Mouse (Mus musculus) adrenal gland, postnatal 4 days (tissue): ENCODE results near the gene Agps. TPM values are rescaled to one million over a fixed set of nuclear protein-coding genes. Genes with fewer than 3 reads are reported as not detected.
"Not testable (repeated sequence)": the region's sequence is repeated elsewhere in the genome, so short reads cannot be mapped to it uniquely, and the experiment has no call there.

Experiments used
- DNase-seq, 2 experiments: peaks; one replicate each; pipeline ENCODE4 v3.0.0; 2021 to 2022; ENCODE audit warnings: low spot score in 2 of 2, mixed read lengths in 2 of 2
- total RNA-seq, 2 experiments: library from RNA; stranded (reverse); gene quantifications; 2 replicates each; pipeline ENCODE4 v1.2.3; 2021

Agps gene
- total RNA-seq, 2 experiments from 2014 or later: 39.0 to 52.5 TPM

- no peak for DNase-seq
Measured at GRCm38 (mm10) chr2:75929141-75929540, 97.2 kb downstream of the Agps start.

- no peak for DNase-seq
Measured at GRCm38 (mm10) chr2:75929786-75930444, 97.9 kb downstream of the Agps start.

DNA sequence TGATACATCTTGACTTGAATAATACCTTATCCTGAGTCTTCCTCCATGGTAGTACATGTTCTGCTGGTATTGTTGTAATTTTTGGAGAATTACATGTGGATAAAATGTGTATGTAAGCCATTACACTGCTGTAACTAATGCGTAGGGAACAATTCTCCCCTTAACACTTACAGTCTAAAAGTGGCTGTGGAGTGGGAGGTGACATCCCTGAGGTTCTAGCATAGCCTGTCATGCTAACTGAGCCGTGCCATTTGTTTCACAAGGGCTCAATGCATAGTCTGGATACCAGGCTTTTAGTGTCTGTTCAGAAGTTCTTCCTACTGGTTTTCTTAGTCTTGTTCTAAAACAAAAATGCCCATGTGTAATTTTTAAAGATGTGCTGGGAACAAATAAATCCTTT lies 99.0 kb downstream of the Agps start:
- no peak for DNase-seq

DNA sequence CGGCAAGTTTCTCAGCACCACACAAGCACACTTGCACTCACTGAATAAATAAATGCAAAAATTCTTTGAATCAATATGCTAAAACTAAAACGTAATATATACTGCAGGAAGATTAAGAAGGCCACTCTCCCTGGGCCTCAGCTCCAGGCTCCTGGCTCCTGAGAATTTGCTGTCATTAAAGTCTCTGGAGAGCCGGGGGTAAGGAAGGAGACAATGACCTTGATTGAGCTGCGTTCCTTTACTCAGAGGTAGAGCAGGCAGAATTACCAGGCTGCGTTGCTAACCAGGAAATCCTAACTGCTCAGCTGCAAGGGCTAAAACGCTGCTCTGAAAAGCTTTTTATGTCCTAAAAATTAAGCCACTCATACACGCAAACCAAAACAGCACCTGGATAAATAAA lies 101.6 kb downstream of the Agps start:
- DNase-seq: no peak

DNA sequence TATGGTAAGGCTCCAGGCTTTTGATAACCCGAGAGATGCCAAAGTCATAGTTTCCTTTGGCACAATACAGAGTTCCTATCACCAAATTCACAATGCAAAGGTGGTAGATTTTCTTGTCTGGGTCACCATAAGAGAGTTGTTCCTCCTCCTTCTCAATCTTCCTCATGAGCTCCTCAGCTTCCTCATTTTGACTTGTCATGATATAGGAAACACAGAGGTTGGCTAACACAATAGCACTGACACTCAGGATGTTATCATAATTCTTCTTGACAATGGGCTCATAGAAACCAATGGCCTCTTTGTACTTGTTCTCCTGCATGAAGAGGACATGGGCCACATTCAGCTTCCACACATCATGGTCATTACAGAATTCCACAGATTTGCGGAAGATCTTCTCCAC lies 104.7 kb downstream of the Agps start:
- DNase-seq: not testable (repeated sequence)

- not testable (repeated sequence) for DNase-seq
Measured at GRCm38 (mm10) chr2:75937520-75938116, 105.6 kb downstream of the Agps start.

GRCm38 (mm10) chr2:75938117-75939063 lies 106.4 kb downstream of the Agps start, which contains the start of gene Ttc30b:
Gene Ttc30b (minus strand): TSS chr2:75938585.
- peak; percentile 53 to 62 for DNase-seq

GRCm38 (mm10) chr2:75950685-75951084 lies 118.7 kb downstream of the Agps start:
- no peak for DNase-seq

GRCm38 (mm10) chr2:75953320-75953719 lies 121.3 kb downstream of the Agps start:
- DNase-seq: no peak

DNA sequence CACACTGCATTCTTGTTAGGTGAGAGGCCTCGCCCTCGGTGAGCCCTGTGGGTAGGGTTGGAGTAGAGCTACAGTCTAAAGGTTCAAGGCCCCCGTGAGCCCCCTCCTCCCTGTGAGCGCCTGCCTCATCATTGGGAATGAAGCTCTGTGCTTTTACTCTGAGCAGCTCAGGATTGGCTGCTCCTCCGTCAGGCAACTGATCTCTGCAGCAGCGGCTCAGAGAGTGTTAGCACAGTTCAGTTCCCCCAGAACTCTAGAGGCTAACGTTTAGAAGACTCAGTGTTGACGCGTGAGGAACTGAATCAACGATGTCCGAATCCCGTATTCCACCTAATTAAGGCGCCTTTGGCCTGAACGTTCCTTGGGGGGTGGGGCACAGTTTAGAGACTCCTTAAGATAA lies 123.7 kb downstream of the Agps start:
- no peak for DNase-seq

DNA sequence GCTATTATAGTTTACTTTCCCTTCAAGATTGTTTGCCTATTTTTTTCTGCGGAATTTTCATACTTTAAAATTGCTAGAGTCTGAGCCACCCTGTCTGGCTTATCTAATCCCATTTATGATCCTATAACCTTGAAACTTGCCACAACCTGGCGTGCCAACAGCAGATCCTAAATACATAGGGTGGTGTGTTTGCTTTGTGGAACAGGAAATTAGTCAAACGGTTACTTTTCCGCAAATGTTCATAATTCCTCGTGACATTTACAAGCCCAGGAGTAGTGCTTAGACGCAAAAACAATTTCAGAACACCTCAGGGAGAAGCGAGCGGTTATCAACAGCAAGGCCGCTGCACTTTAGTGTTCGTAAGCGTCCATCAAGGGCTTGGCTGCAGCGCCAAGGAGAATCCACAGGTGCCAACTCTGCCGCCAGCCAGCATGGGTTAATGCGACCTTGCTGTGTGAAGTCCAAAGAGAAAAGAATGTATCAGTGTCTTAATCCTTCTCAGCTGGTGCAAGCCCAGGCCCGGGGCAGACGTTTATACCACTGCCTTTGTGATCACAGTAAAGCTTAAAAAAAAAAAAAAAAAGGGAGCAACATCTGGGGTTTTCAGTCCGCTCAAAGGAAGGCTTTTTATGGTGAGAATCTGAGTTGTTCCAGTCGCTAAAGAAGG lies 127.3 kb downstream of the Agps start:
- DNase-seq: no peak

- no peak for DNase-seq
Measured at GRCm38 (mm10) chr2:75959850-75960365, 127.9 kb downstream of the Agps start.

GRCm38 (mm10) chr2:75960366-75961330 lies 128.7 kb downstream of the Agps start:
- peak in 1 of 2 experiments; percentile 38 for DNase-seq

- DNase-seq: no peak
Measured at GRCm38 (mm10) chr2:75963211-75963840, 131.3 kb downstream of the Agps start.

GRCm38 (mm10) chr2:75964051-75964450 lies 132.1 kb downstream of the Agps start:
- no peak for DNase-seq

DNA sequence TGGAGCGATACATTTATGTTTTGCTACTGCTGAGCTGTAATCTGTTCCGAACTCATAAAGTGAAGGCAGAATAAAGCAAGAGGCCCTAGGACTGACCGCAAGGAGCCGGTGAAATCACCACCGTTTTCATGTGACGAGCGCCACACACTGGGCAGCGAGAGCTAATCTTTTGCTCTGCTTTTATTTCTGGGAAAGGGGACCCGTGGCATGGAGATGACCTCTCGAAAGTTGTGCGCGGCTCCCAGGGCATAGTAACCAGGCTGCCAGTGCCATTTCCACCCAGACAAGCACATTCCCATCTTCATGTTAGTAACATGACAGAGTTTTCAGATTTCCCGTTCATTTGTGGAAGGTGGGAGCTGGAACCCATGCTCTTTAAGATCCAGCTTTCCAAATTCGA lies 132.5 kb downstream of the Agps start:
- DNase-seq: peak; percentile 29 to 60

DNA sequence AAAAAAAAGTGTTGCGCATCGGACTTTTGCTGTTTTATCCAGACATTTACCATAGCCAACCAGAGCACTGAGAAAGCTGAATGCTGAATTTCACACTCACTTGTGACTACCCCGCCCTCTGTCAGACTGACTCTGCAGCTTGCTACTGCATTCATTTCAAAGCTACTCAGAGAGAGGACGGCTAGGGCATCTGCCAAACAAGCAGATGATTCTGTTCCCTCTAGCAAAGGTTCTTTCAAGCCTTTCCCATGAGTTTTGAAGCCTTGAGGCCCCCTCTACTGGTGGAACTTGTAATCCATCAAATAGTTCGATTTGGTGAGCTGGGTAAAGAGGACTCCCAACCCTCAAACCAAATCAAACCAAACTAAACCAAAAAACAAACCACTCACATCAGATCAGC lies 133.0 kb downstream of the Agps start:
- peak in 1 of 2 experiments; percentile 41 for DNase-seq

DNA sequence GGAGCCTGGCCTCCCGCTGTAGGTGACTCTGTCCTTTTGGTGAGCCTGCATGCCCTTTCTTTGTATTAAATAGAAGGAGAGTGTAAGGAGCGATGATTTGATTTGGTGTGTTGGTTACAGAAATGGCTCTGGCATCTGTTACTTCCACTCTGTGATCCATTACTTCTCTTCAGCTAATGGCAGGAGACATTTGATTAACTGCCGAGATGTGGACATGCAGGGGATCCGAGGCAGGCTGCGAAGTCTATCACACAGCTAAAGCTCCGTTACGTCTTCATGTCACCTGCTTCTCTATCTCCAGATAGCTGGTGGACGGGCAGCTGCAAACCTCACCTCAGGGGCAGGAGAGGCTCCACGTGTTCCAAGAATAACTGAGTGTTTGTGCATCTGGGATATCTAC lies 142.2 kb downstream of the Agps start:
- no peak for DNase-seq

GRCm38 (mm10) chr2:75976070-75976469 lies 144.1 kb downstream of the Agps start:
- DNase-seq: not testable (repeated sequence)
